Mouse (Mus musculus) cerebellum, adult 2 months (tissue): Measurements from ENCODE around the gene Dgkz.

Experiments used
- CTCF ChIP-seq: fragments of 200-500 bp; IDR thresholded peaks from 2 replicates; pipeline ENCODE4 v1.5.1; 2011; ENCODE audit warnings: low read depth, mild to moderate bottlenecking, control low read depth, low read length, moderate library complexity, borderline replicate concordance; ENCODE audit not compliant: insufficient read depth
- POLR2A ChIP-seq: fragments of 200-500 bp; IDR thresholded peaks from 2 replicates; pipeline ENCODE4 v1.6.1; 2011; ENCODE audit warnings: low read length, control low read depth, borderline replicate concordance; ENCODE audit not compliant: insufficient read depth

- no peak for TF ChIP-seq CTCF
- TF ChIP-seq POLR2A, result no peak
Measured at GRCm38 (mm10) chr2:91933471-91933870, 42.2 kb downstream of the Dgkz start.
